Comparison of ENCODE assay signal across 8 mouse cellular contexts in genomic region chr17:33092391-33093193, GRCm38 (mm10). TPM values are rescaled to one million over a fixed set of nuclear protein-coding genes. Genes with fewer than 3 reads are reported as not detected.
DNase-seq lines count a peak whose midpoint lies in the region; ATAC-seq and TF ChIP-seq lines count a peak whose summit lies in the region.

No protein-coding gene starts in this region.

- peak; percentile 47 for DNase-seq in c-Kit-positive CD71-positive TER-119-negative erythroid progenitor cells, embryonic 14.5 days (ENCODE audit: low read depth)
- peak; percentile 76 for DNase-seq in forebrain, embryonic 11.5 days (ENCODE audit: low spot score)
- peak; percentile 89 for DNase-seq in kidney, postnatal 14 days
- peak; percentile 77 for DNase-seq in naive thymus-derived CD4-positive, alpha-beta T cell, adult 2 months (ENCODE audit: low read depth)

- peak overlapping the region; percentile 46 for H3K27ac ChIP-seq in forebrain, embryonic 11.5 days (ENCODE audit: low read depth, low read length)
- H3K27ac ChIP-seq in heart, embryonic 15.5 days: peak overlapping the region; percentile 92
- H3K27ac ChIP-seq in liver, embryonic 12.5 days: peak overlapping the region; percentile 71
- H3K27ac ChIP-seq in stomach, embryonic 14.5 days (ENCODE audit: low read length): peak overlapping the region; percentile 92

- peak; percentile 63 for ATAC-seq in forebrain, embryonic 11.5 days (replicated peaks; ENCODE audit: low FRiP score)
- ATAC-seq in heart, embryonic 15.5 days (replicated peaks; ENCODE audit: insufficient number of reproducible peaks, insufficient read depth, low FRiP score, low read depth): peak; percentile 60
- ATAC-seq in liver, embryonic 12.5 days: peak; percentile 61
- ATAC-seq in stomach, embryonic 14.5 days (ENCODE audit: insufficient number of reproducible peaks, insufficient read depth, low FRiP score, low read depth): peak; percentile 78

- no peaks in the 10 kb centered on the region for H3K36me3 ChIP-seq in E14TG2a.4 (ENCODE audit: insufficient read depth, low read length)
- no peaks in the 10 kb centered on the region; the same call in 1 of the 2 replicates for H3K36me3 ChIP-seq in forebrain, embryonic 11.5 days (ENCODE audit: control insufficient read depth, insufficient read depth, low read length)
- no peaks in the 10 kb centered on the region for H3K36me3 ChIP-seq in heart, embryonic 15.5 days
- H3K36me3 ChIP-seq in liver, embryonic 12.5 days: no peaks in the 10 kb centered on the region
- H3K36me3 ChIP-seq in stomach, embryonic 14.5 days (ENCODE audit: control insufficient read depth, insufficient read depth, low read length): no peaks in the 10 kb centered on the region

- peaks cover 15% of the 10 kb centered on the region for H3K4me1 ChIP-seq in E14TG2a.4 (replicated peaks; ENCODE audit: low read depth, low read length)
- H3K4me1 ChIP-seq in forebrain, embryonic 11.5 days (replicated peaks; ENCODE audit: control insufficient read depth, insufficient read depth, low read length): no peaks in the 10 kb centered on the region
- H3K4me1 ChIP-seq in heart, embryonic 15.5 days (replicated peaks): peaks cover 8% of the 10 kb centered on the region
- H3K4me1 ChIP-seq in liver, embryonic 12.5 days: peaks cover 23% of the 10 kb centered on the region
- peaks cover 6% of the 10 kb centered on the region for H3K4me1 ChIP-seq in stomach, embryonic 14.5 days (ENCODE audit: control insufficient read depth, insufficient read depth, low read length)

- H3K9me3 ChIP-seq in E14TG2a.4 (ENCODE audit: low read length): no peaks in the 10 kb centered on the region
- H3K9me3 ChIP-seq in forebrain, embryonic 11.5 days (ENCODE audit: control insufficient read depth, low read length): no peaks in the 10 kb centered on the region
- no peaks in the 10 kb centered on the region for H3K9me3 ChIP-seq in heart, embryonic 15.5 days (replicated peaks)
- no peaks in the 10 kb centered on the region for H3K9me3 ChIP-seq in liver, embryonic 12.5 days (replicated peaks)
- H3K9me3 ChIP-seq in stomach, embryonic 14.5 days (ENCODE audit: control insufficient read depth, low read depth, low read length): no peaks in the 10 kb centered on the region

- peak overlapping the region; percentile 84 for H3K4me3 ChIP-seq in E14TG2a.4 (replicated peaks; ENCODE audit: low read length)
- H3K4me3 ChIP-seq in forebrain, embryonic 11.5 days (ENCODE audit: low read depth, low read length): peak overlapping the region; percentile 47
- peak overlapping the region; percentile 72 for H3K4me3 ChIP-seq in heart, embryonic 15.5 days
- peak overlapping the region; percentile 73 for H3K4me3 ChIP-seq in liver, embryonic 12.5 days
- peak overlapping the region; percentile 66 for H3K4me3 ChIP-seq in stomach, embryonic 14.5 days (ENCODE audit: low read depth, low read length)

- no peaks in the 10 kb centered on the region for H3K27me3 ChIP-seq in E14TG2a.4 (ENCODE audit: insufficient read depth, low read length)
- H3K27me3 ChIP-seq in forebrain, embryonic 11.5 days (ENCODE audit: control insufficient read depth, insufficient read depth, low read length): no peaks in the 10 kb centered on the region
- no peaks in the 10 kb centered on the region for H3K27me3 ChIP-seq in heart, embryonic 15.5 days
- no peaks in the 10 kb centered on the region for H3K27me3 ChIP-seq in liver, embryonic 12.5 days (replicated peaks)
- H3K27me3 ChIP-seq in stomach, embryonic 14.5 days (ENCODE audit: control insufficient read depth, insufficient read depth, low read length): no peaks in the 10 kb centered on the region

- peak overlapping the region; percentile 60 for H3K4me2 ChIP-seq in forebrain, embryonic 11.5 days (ENCODE audit: low read depth, low read length, severe bottlenecking)
- H3K4me2 ChIP-seq in heart, embryonic 15.5 days: peak overlapping the region; percentile 65
- H3K4me2 ChIP-seq in liver, embryonic 12.5 days: peak overlapping the region; percentile 77
- H3K4me2 ChIP-seq in stomach, embryonic 14.5 days (replicated peaks; ENCODE audit: low read depth, low read length): peak overlapping the region; percentile 55

- peak overlapping the region; percentile 73 for H3K9ac ChIP-seq in forebrain, embryonic 11.5 days (ENCODE audit: low read length)
- H3K9ac ChIP-seq in heart, embryonic 15.5 days: peak overlapping the region; percentile 74
- peak overlapping the region; percentile 74 for H3K9ac ChIP-seq in liver, embryonic 12.5 days
- H3K9ac ChIP-seq in stomach, embryonic 14.5 days (replicated peaks; ENCODE audit: low read depth, low read length): peak overlapping the region; percentile 41

- TF ChIP-seq CTCF in E14TG2a.4 (conservative IDR thresholded peaks at IDR 0.05; ENCODE audit: low read length): no peak

- 4% methylated on average over 31 of the region's 31 CpGs for WGBS in forebrain, embryonic 11.5 days
- 3% methylated on average over 31 of the region's 31 CpGs for WGBS in heart, embryonic 15.5 days
- 3% methylated on average over 31 of the region's 31 CpGs for WGBS in liver, embryonic 12.5 days (ENCODE audit: insufficient replicate concordance)
- 2% methylated on average over 31 of the region's 31 CpGs for WGBS in stomach, embryonic 14.5 days

RNA-seq across cellular contexts. Expression of gene Zfp563, which starts 3.5 kb away (rescaled TPM):
- 8.7 and 10.5 TPM in 2 replicates for polyA plus RNA-seq in forebrain, embryonic 11.5 days (2014; fragmentation: Nextera tagmentation; extraction: Ambion mirVana)
- polyA plus RNA-seq in heart, embryonic 15.5 days (2015; fragmentation: Nextera tagmentation; extraction: Ambion mirVana): 4.5 and 4.7 TPM in 2 replicates
- 1.7 and 1.9 TPM in 2 replicates for polyA plus RNA-seq in liver, embryonic 12.5 days (2016; fragmentation: Nextera tagmentation; extraction: Ambion mirVana)
- 9.5 and 12.0 TPM in 2 replicates for polyA plus RNA-seq in stomach, embryonic 14.5 days (2014; fragmentation: Nextera tagmentation; extraction: Ambion mirVana)

RNA-seq across cellular contexts. Expression of gene 4921501E09Rik, which starts 24.7 kb away (rescaled TPM):
- polyA plus RNA-seq in forebrain, embryonic 11.5 days (2014; fragmentation: Nextera tagmentation; extraction: Ambion mirVana): not detected in 2 replicates
- polyA plus RNA-seq in heart, embryonic 15.5 days (2015; fragmentation: Nextera tagmentation; extraction: Ambion mirVana): not detected in 2 replicates
- not detected in 2 replicates for polyA plus RNA-seq in liver, embryonic 12.5 days (2016; fragmentation: Nextera tagmentation; extraction: Ambion mirVana)
- polyA plus RNA-seq in stomach, embryonic 14.5 days (2014; fragmentation: Nextera tagmentation; extraction: Ambion mirVana): not detected in 2 replicates

RNA-seq across cellular contexts. Expression of gene Morc2b, which starts 46.9 kb away (rescaled TPM):
- not detected in 2 replicates for polyA plus RNA-seq in forebrain, embryonic 11.5 days (2014; fragmentation: Nextera tagmentation; extraction: Ambion mirVana)
- not detected in 2 replicates for polyA plus RNA-seq in heart, embryonic 15.5 days (2015; fragmentation: Nextera tagmentation; extraction: Ambion mirVana)
- polyA plus RNA-seq in liver, embryonic 12.5 days (2016; fragmentation: Nextera tagmentation; extraction: Ambion mirVana): not detected in 2 replicates
- polyA plus RNA-seq in stomach, embryonic 14.5 days (2014; fragmentation: Nextera tagmentation; extraction: Ambion mirVana): not detected in 2 replicates

RNA-seq across cellular contexts. Expression of gene Zfp763, which starts 59.4 kb away (rescaled TPM):
- polyA plus RNA-seq in forebrain, embryonic 11.5 days (2014; fragmentation: Nextera tagmentation; extraction: Ambion mirVana): 20.4 and 23.2 TPM in 2 replicates
- polyA plus RNA-seq in heart, embryonic 15.5 days (2015; fragmentation: Nextera tagmentation; extraction: Ambion mirVana): 6.0 and 6.2 TPM in 2 replicates
- polyA plus RNA-seq in liver, embryonic 12.5 days (2016; fragmentation: Nextera tagmentation; extraction: Ambion mirVana): 3.3 and 3.5 TPM in 2 replicates
- polyA plus RNA-seq in stomach, embryonic 14.5 days (2014; fragmentation: Nextera tagmentation; extraction: Ambion mirVana): 14.1 and 15.8 TPM in 2 replicates

Comparison
In these comparisons a context has a peak if more than half of its experiments do, and no peak if none do; other contexts are left out.
1. Peak in every context shown above with its lines: DNase-seq, ATAC-seq, H3K4me3 ChIP-seq and H3K27ac ChIP-seq.